Comparison of ENCODE assay signal across 16 mouse cellular contexts in genomic region chr2:132569686-132570085, GRCm38 (mm10).
"Had no signal": no experiment of that assay in that cellular context is flagged by ENCODE, and none has a peak within 500 bp of the region (broad histone marks: within the 10 kb centered on the region; RNA-seq: fewer than 3 reads in every experiment).

No protein-coding gene starts in this region.

- H3K9ac ChIP-seq: neural tube, embryonic 13.5 days; neural tube, embryonic 15.5 days; stomach, embryonic 15.5 days had no signal

- H3K4me1 ChIP-seq: neural tube, embryonic 13.5 days; neural tube, embryonic 15.5 days; stomach, embryonic 15.5 days had no signal

- H3K27ac ChIP-seq: neural tube, embryonic 13.5 days; neural tube, embryonic 15.5 days; stomach, embryonic 15.5 days; stomach, postnatal 0 days had no signal

- H3K4me2 ChIP-seq: neural tube, embryonic 13.5 days; neural tube, embryonic 15.5 days; stomach, embryonic 15.5 days had no signal

- H3K4me3 ChIP-seq: neural tube, embryonic 13.5 days; neural tube, embryonic 15.5 days; stomach, embryonic 15.5 days had no signal

- H3K9me3 ChIP-seq: neural tube, embryonic 13.5 days; neural tube, embryonic 15.5 days; stomach, embryonic 15.5 days had no signal

- DNase-seq: retina, postnatal 1 day; right cerebral cortex, adult 18-20 months; right cerebral cortex, postnatal 14 days; right cerebral cortex, postnatal 25 days; right cerebral cortex, postnatal 4 days; spleen, adult 18-20 months; thymus, adult 18-20 months; thymus, adult 2 months; thymus, postnatal 14 days; thymus, postnatal 25 days; thymus, postnatal 36 days; thymus, postnatal 4 days had no signal

- H3K27me3 ChIP-seq: neural tube, embryonic 13.5 days; neural tube, embryonic 15.5 days; stomach, embryonic 15.5 days had no signal
